Mouse (Mus musculus) 3T3-L1 (cell line): ENCODE results near the gene Plxnd1.
A peak's percentile ranks its signal among the peaks of the same experiment; 100 is the strongest.

Experiments
- DNase-seq: peaks from one replicate; pipeline ENCODE4 v3.0.0-alpha.2; 2015; ENCODE audit warnings: low read depth, low spot score

Gene Plxnd1

DNA sequence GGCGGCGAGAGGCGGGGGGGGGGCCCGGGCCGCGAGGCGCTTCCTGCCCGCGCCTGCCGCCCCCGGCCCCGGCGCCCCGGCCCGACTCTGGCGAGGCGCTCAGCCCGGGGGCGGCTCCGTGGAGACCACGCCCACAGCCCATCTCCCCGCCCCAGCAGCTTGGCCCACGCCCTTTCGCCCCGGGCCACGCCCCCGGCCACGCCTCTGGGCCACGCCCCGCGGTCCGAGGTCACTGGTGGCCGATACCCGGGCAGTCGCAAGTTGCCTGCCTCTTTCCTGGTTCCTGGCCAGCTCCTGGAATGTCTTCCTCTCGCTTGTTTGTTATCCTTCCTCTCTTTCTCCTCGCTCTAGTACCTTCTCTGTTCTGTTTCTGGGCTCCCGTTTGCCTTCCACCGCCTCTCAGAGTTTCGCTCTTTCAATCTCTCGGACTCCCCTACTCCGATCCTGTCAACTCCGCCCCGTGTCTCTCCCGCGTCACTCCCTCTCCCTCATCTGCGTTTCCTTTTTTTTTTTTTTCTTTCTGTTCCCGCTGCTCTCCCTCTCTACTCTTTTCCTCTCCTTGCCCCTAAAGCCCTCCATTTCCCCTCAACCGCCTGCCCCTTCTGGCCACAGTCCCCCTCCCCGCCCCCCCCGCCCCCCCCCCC is at the start of gene Plxnd1:
TSS of gene Plxnd1 (minus strand) at position 129 of the 644 bp plus-strand sequence.
- DNase-seq, result peak; percentile 94

DNA sequence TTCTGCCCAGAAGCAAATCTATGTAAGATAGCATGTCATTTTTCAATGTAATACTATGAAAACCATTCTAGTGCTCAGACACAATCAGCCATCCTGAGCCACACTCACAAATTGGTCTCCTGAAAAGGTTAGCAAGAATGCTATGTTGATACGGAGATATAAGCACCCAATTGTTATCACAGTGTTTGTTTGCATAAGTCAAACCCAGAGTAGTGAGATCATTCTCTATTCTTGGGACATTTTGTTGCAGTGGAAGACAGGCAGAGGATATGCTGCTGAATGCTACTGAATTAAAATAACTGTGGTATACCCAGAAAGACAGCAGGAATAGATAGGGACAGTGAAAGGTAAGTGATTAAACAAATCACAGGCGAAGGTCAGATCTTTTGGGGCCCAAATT is 49.2 kb upstream of the Plxnd1 start:
- DNase-seq, result no peak

DNA sequence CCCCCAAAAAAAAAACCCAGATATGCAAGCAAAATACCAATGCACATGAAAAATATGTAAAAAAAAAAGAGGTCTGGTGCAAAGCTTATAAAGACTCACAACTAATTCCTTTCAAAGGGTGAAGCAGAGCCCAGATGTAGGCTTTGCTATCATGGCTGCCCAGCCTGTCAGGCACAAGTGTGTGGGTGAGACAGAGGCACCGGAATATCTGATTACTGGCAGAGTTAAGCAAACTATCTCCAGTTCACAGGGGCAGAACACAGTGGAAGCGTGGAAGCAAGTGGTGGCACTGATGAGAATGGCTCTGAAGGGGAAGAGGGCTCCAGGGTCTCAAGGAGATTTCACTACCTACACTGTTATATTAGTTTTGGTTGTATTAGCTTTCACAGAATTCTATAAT is 43.4 kb upstream of the Plxnd1 start:
- DNase-seq, result no peak

DNA sequence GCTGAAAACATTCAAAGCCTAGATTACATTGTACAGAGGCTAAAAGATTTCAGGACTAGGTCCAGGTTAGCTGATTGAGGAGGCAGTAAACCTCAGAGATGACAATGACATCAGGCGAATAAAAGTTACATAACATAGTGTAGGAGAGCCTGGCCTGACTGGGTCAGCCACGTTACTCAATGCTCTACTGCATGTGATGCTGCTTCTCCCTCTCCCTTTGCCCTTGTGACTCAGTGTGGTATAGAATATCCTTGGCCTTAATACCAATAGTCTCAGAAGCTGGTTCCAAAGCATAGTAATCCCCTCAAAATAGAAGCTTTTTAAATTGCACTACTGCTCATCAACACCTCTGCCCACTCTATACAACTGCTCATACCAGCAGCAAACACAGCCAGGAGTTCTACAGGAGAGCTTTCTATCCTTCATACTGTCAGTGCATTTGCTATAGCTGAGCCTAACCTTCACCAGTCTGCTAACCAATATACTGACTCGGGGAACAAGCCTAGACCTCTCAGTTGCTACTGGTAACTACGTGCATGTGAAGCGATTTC is 42.6 kb upstream of the Plxnd1 start:
- no peak for DNase-seq

DNA sequence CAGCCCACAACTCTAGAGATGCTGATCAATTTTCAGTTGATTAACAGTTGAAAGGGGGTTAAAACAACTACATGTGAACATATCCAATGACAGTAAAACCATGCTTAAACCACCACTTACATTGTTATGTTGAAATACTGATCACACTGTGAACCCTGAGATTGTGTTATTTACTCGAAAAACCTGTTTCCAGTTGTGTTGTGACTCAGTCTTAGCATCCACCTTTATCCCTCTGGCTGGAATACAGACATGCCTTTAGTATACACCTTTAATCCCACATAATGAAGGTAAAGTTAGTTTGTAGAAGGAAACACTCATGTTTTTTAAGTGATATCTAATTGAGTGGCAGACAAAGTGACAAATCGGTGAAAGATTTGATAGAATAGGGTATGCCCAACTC is 41.8 kb upstream of the Plxnd1 start:
- DNase-seq, result no peak

DNA sequence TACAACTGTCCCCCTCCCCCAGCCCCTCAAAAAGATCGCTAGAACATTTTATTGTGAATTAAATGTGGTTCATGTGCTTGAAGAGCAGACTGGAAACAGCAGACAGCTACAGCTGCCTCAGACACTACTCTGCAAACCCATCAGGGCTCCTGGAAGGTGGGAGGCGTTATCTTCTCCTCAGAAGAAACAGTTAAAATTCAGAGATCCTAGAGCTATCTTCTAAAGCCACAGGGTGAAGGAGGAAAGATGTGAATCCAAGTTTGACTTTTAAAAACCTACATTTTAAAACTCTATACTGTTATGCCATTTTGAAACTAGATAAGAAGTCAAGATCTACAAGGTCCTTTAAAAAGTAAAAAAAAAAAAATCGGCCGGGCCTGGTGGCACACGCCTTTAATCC is 36.2 kb upstream of the Plxnd1 start:
- no peak for DNase-seq

DNA sequence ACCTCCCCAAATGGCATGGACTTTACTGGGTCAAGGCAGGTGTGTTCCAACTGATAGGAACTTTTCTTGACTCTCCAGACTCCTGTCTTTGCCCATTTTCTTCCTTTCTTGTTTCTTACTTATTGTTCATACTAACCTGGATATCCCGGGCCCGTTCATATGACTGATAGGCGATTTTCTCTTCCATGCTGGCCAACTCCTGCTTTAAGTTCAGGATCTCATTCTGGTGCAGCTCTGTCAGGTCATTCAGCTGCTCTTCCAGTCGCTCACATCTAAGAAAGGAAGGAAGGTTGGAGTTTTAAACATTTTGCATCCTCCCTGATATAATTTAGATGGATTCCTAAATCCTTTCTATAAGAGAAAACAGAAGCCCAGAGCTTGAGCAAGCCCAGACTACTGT is 29.9 kb upstream of the Plxnd1 start:
- no peak for DNase-seq

DNA sequence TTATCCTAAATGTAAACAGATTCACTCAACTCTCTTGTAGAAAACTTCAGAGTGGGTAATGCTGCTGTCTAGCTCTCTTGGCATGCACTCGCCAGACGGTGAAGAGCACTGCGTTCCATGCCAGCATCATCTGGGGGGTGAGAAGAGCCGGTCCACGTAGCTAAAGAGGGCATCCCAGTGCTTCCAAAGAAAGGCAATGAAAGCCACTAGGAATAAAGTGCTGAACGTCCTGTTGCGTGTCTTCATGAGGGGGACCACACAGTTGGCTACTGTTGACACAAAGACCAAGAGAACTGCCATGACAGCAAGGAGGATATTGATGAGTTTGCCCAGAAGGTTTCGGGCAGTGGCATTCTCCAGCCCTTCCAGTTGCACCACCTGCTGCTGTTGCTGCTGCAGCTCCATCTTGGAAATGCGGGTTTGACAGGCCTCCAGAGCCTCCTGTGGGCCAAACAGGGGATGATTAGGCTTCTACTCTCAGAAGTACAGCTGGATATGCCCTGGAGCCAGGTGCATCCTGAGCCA is 27.2 kb upstream of the Plxnd1 start:
- peak; percentile 31 for DNase-seq

DNA sequence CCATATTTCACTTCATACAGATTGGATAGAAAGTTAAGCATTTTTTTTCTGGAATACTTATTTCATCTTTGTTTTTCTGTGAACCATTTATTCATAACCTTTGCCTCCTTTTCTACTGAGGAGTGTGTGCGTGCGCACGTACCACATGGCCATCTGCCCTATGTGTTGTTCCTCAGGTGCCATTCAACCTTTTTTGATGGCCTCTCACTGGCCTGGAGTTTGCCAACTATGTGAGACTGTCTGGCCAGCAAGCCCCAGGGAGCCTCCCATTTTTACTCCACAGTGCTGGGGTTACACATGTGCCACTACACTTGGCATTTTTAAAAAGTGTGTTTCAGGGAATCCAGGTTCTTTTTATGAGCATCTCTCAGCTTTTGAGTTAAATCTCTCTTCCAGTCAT is 21.1 kb upstream of the Plxnd1 start:
- DNase-seq, result no peak

DNA sequence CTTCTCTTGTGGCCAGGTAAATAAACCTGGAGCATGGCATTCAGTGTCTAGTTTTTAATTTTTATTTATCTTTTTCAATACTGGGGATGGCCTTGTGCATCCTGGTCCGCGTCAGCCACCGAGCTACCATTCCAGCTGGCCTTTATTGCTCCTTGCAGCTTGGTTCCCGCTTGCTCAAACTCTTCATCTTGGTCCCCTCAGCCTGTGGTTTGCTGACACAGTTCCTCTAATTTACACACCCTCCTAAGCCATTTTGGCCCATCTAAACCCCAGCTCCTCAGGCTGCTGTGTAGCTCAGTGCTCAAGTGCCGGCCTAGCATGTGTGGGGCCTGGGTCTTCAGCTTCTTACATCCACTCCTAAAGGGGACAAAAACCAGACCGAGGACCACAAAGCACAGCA is 19.3 kb upstream of the Plxnd1 start:
- no peak for DNase-seq

DNA sequence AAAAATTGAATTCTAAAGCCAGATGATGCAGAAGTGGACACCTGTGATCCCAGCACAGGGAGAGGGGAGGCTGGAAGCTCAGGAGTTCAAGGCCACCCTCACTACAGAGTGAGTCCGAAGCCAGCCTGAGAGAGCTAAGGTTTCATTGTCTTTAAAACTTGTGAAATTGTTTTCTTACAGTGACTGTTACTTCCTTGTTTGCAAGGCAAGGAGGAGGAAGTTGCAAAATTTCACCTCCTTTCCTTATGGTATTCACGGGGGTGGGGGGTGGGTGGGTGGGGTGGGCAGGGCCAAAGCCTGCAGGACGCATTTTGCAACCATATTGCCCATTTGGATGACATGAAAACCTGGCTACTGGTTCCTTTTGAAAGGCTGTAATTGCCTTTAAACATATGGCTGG is 18.9 kb upstream of the Plxnd1 start:
- no peak for DNase-seq

DNA sequence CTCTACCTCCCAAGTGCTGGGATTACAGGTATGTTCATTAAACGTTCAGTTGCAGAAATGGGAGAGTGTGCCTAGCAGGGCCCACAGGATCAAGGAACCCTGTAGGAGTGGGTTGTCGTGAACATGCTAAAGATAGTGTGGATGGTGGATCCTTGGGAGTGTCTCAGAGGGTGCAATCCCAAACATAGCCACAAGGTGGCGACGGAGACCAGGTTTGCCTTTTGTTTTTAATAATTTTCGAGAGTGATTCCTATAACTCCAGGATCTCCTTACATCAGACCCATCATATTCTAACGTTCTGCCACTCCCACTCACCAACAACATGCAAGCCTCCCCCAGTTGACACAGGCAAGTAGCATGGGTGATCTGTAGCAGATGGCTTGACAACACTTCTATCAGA is 15.7 kb upstream of the Plxnd1 start:
- peak; percentile 95 for DNase-seq

DNA sequence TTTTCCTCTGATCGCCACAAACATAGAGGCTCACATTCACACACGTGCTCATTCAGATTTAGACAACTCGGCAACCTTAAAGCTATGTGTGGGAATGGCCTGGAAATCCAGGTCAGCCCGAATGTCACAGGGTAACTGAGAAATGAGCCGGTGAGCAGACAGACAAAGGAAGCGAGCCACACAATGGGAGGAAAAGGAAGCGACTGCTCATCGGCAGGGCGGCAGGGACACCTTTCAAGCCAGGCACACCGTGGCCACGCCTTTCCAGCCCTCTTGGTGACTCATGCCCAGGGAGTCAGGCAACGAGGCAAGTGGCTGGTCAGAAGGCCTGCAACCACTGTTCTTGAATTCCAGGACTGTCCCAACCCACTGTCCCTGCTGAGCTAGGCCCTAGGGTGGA is 14.6 kb upstream of the Plxnd1 start:
- peak; percentile 76 for DNase-seq

DNA sequence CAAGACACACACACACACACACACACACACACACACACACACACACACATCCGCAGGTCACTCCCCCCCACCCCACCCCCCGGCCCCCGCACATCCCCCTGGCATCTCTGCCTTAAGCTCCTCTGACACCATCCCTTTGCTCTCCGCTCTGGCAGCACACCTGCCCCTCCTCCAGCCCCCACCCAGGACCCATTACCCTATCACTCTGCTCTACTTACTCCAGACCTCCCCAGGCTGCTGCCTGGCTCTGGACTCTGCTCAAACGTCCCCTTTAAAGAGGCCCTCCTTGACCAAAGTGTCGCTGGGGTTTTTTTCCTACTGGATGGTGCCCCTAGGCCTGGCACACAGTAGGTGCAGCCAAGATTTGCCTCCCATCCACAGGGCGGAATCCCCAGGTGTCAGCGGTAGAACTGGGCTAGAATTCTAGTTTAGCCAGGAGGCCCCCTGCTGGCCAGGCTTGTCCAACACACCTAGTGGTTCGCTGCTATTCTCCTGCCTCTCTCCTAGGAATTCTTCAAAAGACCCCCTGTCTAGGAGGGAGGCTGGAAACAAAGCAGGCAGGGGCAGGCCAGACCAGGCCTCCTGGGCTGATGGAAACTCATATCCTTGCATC is 12.9 kb upstream of the Plxnd1 start:
- peak; percentile 84 for DNase-seq

DNA sequence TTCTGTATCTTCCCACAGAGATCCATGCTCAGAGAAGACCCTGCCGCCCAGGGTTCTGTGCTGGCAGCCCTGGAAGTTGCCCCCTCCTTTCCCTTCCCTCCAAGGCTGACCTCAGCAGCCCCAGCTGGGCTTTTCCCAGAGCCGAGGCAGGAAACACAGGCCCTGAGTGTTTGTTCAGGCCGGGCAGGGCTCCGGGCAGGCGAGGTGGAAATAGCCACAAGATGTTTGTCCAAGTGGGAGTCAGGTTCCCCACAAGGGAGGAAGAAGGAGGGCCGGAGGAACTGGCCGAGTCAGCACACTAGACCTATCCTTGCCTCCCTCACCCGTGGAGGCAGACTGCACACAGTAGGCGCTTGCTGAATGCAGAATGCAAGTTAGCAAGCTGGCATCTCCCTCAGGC is 11.9 kb upstream of the Plxnd1 start:
- no peak for DNase-seq

DNA sequence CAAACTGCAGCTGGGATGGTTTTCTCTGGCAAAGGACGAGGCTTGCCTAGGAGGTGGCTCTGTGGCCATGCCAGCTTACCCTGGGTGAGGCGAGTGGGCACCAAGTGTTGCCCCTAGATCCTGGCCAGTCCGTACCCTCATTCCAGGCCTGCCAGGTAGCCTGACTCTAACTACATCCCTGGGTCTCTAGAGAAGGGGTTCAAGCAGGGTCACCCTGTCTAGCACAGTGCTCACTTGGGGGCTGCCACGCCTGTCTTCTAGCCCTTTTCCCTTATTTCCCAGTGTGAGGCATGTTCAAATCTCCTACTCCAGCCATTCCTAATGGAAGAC is 11.1 kb upstream of the Plxnd1 start:
- no peak for DNase-seq

DNA sequence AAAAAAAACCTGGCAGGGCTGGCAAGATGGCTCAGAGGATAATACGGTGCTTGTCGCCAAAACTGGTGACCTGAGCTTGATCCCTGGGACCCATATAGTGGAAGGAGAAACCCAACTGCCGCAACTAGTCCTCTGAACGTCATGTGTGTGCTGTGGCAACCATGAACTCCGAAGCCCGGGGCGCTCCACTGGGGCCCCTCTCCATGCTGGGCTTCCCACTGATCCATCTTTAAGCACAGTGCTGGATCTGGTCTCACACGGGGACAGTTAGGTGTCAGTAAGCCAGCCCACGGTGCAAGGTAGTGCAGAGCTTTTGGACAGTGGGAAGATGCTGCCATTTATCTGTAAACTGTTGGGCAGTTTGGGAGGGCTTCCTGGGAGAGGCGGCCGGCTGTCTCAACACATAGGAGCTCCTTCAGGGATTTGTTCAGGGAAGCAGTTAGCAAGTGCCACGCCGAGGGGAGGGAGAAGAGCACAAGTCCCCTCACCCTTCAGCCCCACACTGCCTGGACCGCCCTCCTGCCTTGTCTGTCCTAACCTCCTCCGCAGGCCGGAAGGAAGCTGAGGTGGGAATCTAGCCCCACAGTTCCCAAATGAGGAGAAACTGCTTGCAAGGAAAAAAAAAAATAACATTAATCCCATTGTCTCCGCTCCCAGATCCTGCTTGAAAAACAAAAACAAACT is 10.6 kb upstream of the Plxnd1 start:
- DNase-seq, result no peak

DNA sequence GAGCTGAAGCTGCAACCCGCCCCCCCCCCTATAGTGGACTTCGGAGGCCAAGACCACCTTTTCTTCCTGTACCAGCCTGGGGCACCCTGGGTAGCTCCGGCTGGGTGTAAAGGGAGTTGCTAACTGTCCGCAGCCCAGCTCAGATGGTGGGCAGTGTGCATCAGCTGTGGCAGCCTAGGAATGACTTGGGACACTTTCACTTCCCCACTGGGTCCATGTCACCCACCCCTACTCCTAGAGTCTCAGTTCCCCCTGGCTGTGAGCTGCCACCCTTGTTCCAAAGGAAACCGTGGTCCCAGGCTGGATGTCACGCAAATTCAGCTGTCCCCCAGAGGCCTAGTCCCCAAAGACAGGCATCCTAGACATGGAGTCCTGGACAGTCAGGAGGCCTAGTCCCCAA is 9.9 kb upstream of the Plxnd1 start:
- no peak for DNase-seq

DNA sequence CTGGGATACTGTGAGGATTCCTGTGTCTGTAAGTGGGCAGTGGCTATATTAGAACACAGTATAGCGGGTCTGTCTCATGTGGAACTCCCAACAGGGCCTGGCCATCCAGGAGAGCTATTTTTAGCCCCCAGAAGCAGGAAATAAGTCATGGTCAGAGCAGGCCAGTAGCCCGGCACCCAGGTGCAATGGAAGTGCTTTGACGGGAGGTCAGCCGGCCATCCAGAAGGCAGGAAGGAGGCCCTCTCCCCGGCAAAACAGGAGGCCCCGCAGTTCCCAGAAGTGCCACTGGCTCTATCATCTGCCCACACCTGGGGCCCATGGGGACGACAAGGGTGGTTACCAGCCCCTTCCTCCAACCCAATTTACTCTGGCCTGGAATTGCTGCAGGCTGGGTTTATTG is 9.3 kb upstream of the Plxnd1 start:
- peak; percentile 37 for DNase-seq

DNA sequence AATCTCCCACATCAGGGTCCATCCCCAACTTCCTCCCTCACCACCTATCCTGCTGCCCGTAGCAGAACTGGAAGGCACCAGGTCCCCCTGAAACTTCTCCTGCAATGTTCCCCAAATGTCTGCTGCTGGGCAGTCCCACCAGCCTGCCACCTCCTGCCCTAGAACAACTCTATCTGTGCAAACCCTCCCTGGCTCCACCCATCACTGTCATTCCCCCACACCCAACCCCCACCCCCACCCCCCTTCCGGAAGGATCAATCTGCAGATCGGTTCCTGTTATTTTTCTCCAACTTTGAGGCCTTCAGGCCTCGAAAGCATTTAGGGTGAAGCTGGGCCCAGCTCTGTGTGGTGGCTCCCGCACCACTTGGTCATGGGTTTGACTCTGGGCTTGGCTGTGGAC is 8.7 kb upstream of the Plxnd1 start:
- DNase-seq, result no peak

DNA sequence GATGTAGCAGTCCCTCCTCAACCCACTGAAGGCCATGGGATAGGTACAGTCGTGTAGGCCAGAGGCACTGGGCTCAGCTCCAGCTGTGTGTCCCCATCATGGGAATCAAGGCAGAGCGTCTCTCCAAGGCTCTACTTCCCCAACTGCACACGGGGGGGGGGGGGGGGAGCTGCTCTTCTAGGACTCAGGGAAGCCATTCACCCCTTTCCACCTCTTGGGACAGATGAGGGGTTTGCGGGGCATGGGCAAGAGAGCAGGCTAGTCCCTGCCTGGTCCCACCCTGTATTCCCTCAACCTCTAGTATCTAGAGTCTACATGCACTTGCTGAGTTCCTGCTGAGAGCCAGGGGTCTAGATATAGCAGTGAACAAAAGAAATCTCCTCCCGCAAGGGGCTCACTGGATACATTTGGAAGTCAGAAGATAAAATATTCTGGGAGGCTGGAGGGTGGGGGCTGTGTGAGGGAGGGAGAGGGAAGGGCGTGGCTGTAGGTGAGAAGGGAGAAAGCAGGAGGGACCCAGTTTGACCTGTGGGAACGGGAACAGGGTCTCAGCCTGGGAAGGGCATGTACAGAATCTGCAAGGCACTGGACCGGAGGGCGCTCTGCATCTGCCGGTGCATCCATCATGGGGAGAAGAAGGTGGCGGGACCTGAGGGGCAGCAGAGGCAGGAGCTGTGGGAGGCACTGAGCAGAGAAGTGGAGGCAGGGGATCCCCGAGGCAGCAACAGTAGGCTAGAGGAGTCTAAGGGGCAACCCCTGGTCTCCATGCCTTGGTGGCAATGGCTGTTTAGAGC is 7.7 kb upstream of the Plxnd1 start:
- no peak for DNase-seq

DNA sequence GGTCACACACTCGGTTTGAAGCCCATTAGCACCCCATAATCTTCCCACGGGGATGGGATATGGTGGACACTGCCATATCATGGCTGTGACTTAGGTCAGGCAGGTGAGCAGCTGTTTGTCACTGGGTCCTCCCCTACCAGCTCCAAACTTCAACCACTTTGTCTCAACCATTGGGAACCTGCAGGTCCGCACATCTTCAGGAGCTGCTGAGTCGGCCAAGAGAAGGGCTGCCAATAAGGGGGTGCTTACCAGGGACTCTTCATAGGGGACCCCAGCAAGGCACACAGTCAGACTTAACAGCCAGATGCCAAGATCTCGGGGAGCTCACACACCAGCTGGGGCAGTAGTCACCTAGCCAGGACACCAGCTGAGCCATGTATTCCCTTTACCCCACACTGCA is 6.0 kb upstream of the Plxnd1 start:
- no peak for DNase-seq
